Mouse (Mus musculus) monocyte, adult 5-6 weeks (primary cell): ENCODE measurements around the gene Nt5c3. TPM values are rescaled to one million over a fixed set of nuclear protein-coding genes. Genes with fewer than 3 reads are reported as not detected.

Source experiments
- ATAC-seq: fragments of 153-309, 156-312 bp; replicated peaks from 2 replicates; pipeline ENCODE4 v1.8.0; 2017; ENCODE audit warnings: mild to moderate bottlenecking; ENCODE audit not compliant: low TSS enrichment, insufficient number of reproducible peaks, severe bottlenecking, poor library complexity, low FRiP score
- total RNA-seq: library from RNA; stranded (forward); fragments of 200-1000, 200-491, 200-594 nt; gene quantifications from 3 replicates; pipeline ENCODE4 v1.2.3, GENCODE M21; 2017

The Nt5c3 gene
- total RNA-seq, 1 experiment from 2014 or later: 88.2 TPM

DNA sequence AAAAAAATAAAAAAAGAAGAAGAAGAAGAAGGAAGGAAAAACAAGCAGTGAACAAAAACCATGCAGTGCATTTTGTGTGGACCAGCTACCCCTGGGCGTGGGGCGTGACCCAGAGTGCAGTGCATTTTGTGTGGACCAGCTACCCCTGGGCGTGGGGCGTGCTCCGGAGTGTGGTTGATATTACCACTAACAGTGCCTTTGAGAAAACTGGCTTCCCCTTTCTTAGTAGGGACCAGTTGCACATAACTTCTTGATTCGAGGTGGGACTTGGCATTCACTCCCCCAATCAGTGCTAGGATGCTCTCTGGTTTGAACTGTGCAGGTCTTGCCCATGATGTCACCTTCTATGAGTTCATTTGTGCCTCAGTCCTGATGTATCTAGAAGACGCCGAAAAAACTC is 68.9 kb downstream of the Nt5c3 start:
- ATAC-seq: no peak

- no peak for ATAC-seq
Measured at GRCm38 (mm10) chr6:56850315-56850714, 73.4 kb downstream of the Nt5c3 start.

DNA sequence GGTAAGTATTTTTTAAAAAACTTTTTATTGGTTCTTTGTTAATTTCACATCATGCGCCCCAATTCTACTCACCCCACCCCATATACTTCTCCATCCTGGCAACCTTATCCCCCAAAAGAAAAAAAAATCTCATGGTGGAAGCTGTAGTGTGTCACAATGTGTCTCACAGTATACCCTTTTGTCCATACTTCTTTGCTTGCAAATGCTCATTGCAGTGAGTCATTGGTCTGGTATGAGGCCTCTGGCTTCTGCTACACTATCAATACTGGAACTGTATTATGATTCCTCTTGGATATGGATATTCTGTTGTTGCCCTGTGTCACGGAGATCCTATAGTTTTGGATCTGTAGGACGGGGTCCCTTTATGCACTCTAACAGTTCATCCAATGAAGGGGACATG is 74.8 kb downstream of the Nt5c3 start:
- ATAC-seq: no peak

- ATAC-seq: no peak
Measured at GRCm38 (mm10) chr6:56844365-56844764, 79.4 kb downstream of the Nt5c3 start.

GRCm38 (mm10) chr6:56843229-56843628 is 80.5 kb downstream of the Nt5c3 start:
- no peak for ATAC-seq

DNA sequence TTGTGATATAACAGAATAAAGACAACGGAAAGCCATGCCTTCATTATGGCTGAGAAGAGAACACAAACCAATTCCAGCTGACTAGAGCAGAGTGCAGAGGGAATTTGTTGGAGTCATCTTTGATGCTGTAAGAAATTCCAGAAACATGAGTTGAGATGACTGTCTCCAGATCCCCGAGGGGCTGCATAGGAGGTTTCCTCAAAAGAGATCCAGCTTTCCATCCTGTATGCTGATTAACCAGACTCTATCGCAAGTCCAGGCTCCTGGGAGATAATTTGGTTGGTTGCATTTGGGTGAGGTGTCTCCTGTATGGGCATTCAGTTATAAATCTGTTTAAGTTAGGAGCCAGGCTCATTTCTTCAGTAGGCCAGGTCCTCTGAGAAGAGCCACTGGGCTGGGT is 86.1 kb downstream of the Nt5c3 start:
- no peak for ATAC-seq

GRCm38 (mm10) chr6:56837166-56837565 is 86.6 kb downstream of the Nt5c3 start:
- no peak for ATAC-seq

GRCm38 (mm10) chr6:56835532-56835931 is 88.2 kb downstream of the Nt5c3 start:
- ATAC-seq: no peak

DNA sequence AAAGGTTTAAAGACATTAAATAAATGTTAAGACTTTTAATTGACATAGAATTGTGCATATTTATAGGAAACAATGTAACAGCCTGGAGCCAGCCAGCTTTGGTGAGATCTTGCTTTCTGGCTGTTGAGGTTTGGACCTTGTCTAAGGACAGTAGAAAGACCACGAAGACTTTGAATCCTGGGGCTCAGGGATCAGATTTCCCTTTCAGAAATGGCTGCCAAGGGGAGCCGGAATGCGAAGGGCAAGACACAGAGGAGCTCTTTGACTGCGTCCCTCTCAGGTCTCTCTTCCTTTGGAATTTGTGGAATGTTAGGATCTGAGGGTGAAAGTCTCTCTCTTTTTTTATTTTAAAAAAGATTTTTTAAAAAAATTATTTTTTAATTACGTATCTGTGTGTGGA is 89.0 kb downstream of the Nt5c3 start:
- no peak for ATAC-seq

- no peak for ATAC-seq
Measured at GRCm38 (mm10) chr6:56832830-56833229, 90.9 kb downstream of the Nt5c3 start.

DNA sequence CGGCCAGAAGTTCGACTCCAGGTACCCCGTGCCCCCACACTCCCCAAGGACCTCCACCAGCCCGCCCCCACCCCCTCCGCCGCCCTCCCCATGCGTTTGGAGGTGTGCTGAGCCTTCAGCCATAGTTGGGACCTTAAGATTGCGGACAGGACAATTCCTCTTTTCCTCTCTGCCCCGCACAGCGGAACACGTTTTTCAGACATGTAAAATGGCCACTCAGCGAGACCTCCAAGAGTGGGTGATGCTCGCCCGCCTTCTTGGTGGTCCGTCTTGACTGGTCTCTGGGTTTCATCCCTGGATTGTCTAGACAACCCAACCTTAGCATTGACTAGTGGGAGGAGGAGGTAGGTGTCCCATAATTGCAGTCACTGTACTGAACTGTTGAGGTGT is 91.3 kb downstream of the Nt5c3 start:
- ATAC-seq: no peak

Other genes with a start within 250 kb of the Nt5c3 start
- 65.8 to 113 TPM (median 109 TPM) in 3 replicates for gene Lsm5, start 219.2 kb downstream of the Nt5c3 start, total RNA-seq
- gene Avl9, start 209.0 kb downstream of the Nt5c3 start, total RNA-seq: 62.7 to 80.8 TPM (median 66.0 TPM) in 3 replicates
- gene Kbtbd2, start 126.1 kb downstream of the Nt5c3 start, total RNA-seq: 75.5 to 79.5 TPM (median 77.3 TPM) in 3 replicates
- gene Fkbp9, start 91.9 kb downstream of the Nt5c3 start, total RNA-seq: 0.29 to 1.2 TPM (median 0.32 TPM) in 3 replicates
- 0.19 TPM in 2 of 3 replicates, not detected in the other for gene Vmn1r4, start 83 bp upstream of the Nt5c3 start, total RNA-seq
- gene Vmn1r5, start 46.3 kb upstream of the Nt5c3 start, total RNA-seq: not detected in 3 replicates
- gene Vmn1r6, start 73.3 kb upstream of the Nt5c3 start, total RNA-seq: not detected in 3 replicates
- 0.58 TPM in 1 of 3 replicates, not detected in the others for gene Vmn1r7, start 101.4 kb upstream of the Nt5c3 start, total RNA-seq
- not detected in 3 replicates for gene Vmn1r8, start 108.4 kb upstream of the Nt5c3 start, total RNA-seq
- gene Vmn1r9, start 142.9 kb upstream of the Nt5c3 start, total RNA-seq: not detected in 3 replicates
- gene Vmn1r10, start 185.5 kb upstream of the Nt5c3 start, total RNA-seq: not detected in 3 replicates
- not detected in 3 replicates for gene Vmn1r11, start 209.5 kb upstream of the Nt5c3 start, total RNA-seq
- not detected in 3 replicates for gene Vmn1r12, start 233.0 kb upstream of the Nt5c3 start, total RNA-seq